In genomic region chr1:30783741-30784140, GRCm38 (mm10) we compare ENCODE assay signal across 22 mouse cellular contexts.
DNase-seq lines count a peak whose midpoint lies in the region; ATAC-seq and TF ChIP-seq lines count a peak whose summit lies in the region.
"Had no signal": no experiment of that assay in that cellular context is flagged by ENCODE, and none has a peak within 500 bp of the region (broad histone marks: within the 10 kb centered on the region; RNA-seq: fewer than 3 reads in every experiment).

No protein-coding gene starts in this region.

- 69% methylated on average over 6 of the region's 6 CpGs for WGBS in intestine, embryonic 14.5 days
- WGBS in intestine, postnatal 0 days, result 46% methylated on average over 6 of the region's 6 CpGs
- WGBS in liver, postnatal 0 days (ENCODE audit: insufficient replicate concordance), result 63% methylated on average over 6 of the region's 6 CpGs
- 53% methylated on average over 6 of the region's 6 CpGs for WGBS in intestine, embryonic 16.5 days

- TF ChIP-seq CTCF in intestine, postnatal 0 days (IDR thresholded peaks at IDR 0.05; ENCODE audit: low read depth), result no peak
- no peak for TF ChIP-seq CTCF in liver, postnatal 0 days (IDR thresholded peaks at IDR 0.05; ENCODE audit: low read depth)
- no peak for TF ChIP-seq CTCF in gastrocnemius, adult 2 months (IDR thresholded peaks at IDR 0.05)

- no peak for DNase-seq in intestine, embryonic 14.5 days (ENCODE audit: low spot score)
- no peak for DNase-seq in liver, postnatal 0 days
- no peak for DNase-seq in liver
- DNase-seq in gastrocnemius, adult 2 months, result no peak
- DNase-seq: adrenal gland, adult 2 months; adrenal gland, postnatal 10 days; adrenal gland, postnatal 25 days; cerebellum, adult 11 months; cerebellum, adult 18-20 months; cerebellum, adult 8-10 months; cerebellum, adult 9-11 months; cerebellum, postnatal 14 days; cerebellum, postnatal 36 days; embryo, embryonic 11 days had no signal

- H3K27me3 ChIP-seq in intestine, embryonic 14.5 days (replicated peaks; ENCODE audit: control insufficient read depth, insufficient read depth, low read length), result no peaks in the 10 kb centered on the region
- no peaks in the 10 kb centered on the region for H3K27me3 ChIP-seq in intestine, postnatal 0 days (replicated peaks; ENCODE audit: control insufficient read depth, insufficient read depth, low read length)
- H3K27me3 ChIP-seq in liver, postnatal 0 days (ENCODE audit: insufficient read depth, low read length), result no peaks in the 10 kb centered on the region
- H3K27me3 ChIP-seq in intestine, embryonic 16.5 days (replicated peaks; ENCODE audit: control insufficient read depth, insufficient read depth, low read length), result no peaks in the 10 kb centered on the region
- H3K27me3 ChIP-seq: embryonic facial prominence, embryonic 13.5 days; embryonic facial prominence, embryonic 15.5 days; forebrain, embryonic 12.5 days had no signal

- no peak overlapping the region for H3K27ac ChIP-seq in intestine, embryonic 14.5 days (ENCODE audit: low read depth)
- H3K27ac ChIP-seq in intestine, postnatal 0 days (ENCODE audit: low read depth, low read length), result no peak overlapping the region
- no peak overlapping the region for H3K27ac ChIP-seq in liver, postnatal 0 days (ENCODE audit: low read depth)
- H3K27ac ChIP-seq in intestine, embryonic 16.5 days (ENCODE audit: low read length), result no peak overlapping the region
- H3K27ac ChIP-seq in gastrocnemius, adult 2 months, result no peak overlapping the region
- H3K27ac ChIP-seq: embryonic facial prominence, embryonic 13.5 days; embryonic facial prominence, embryonic 15.5 days; forebrain, embryonic 10.5 days; forebrain, embryonic 12.5 days had no signal

- no peak overlapping the region for H3K4me3 ChIP-seq in intestine, embryonic 14.5 days (ENCODE audit: low read depth, low read length)
- H3K4me3 ChIP-seq in intestine, postnatal 0 days (ENCODE audit: low read depth, low read length), result no peak overlapping the region
- no peak overlapping the region for H3K4me3 ChIP-seq in liver, postnatal 0 days (ENCODE audit: low read depth, low read length)
- no peak overlapping the region for H3K4me3 ChIP-seq in intestine, embryonic 16.5 days (ENCODE audit: low read length)
- H3K4me3 ChIP-seq in gastrocnemius, adult 2 months, result no peak overlapping the region
- H3K4me3 ChIP-seq: embryonic facial prominence, embryonic 13.5 days; embryonic facial prominence, embryonic 15.5 days; erythroblast, embryonic 14.5 days; forebrain, embryonic 10.5 days; forebrain, embryonic 12.5 days had no signal

- H3K4me2 ChIP-seq in intestine, embryonic 14.5 days (ENCODE audit: low read length), result no peak overlapping the region
- H3K4me2 ChIP-seq in intestine, postnatal 0 days (replicated peaks; ENCODE audit: low read depth), result no peak overlapping the region
- H3K4me2 ChIP-seq in liver, postnatal 0 days (ENCODE audit: low read depth, low read length), result no peak overlapping the region
- no peak overlapping the region for H3K4me2 ChIP-seq in intestine, embryonic 16.5 days (ENCODE audit: low read depth, low read length)
- H3K4me2 ChIP-seq: embryonic facial prominence, embryonic 13.5 days; embryonic facial prominence, embryonic 15.5 days; forebrain, embryonic 12.5 days had no signal

- no peak overlapping the region for H3K9ac ChIP-seq in intestine, embryonic 14.5 days (ENCODE audit: low read length)
- no peak overlapping the region for H3K9ac ChIP-seq in intestine, postnatal 0 days (ENCODE audit: low read depth, low read length)
- H3K9ac ChIP-seq in liver, postnatal 0 days (replicated peaks), result no peak overlapping the region
- H3K9ac ChIP-seq in intestine, embryonic 16.5 days (ENCODE audit: low read depth, low read length), result no peak overlapping the region
- H3K9ac ChIP-seq: embryonic facial prominence, embryonic 13.5 days; embryonic facial prominence, embryonic 15.5 days; forebrain, embryonic 12.5 days had no signal

- H3K9me3 ChIP-seq in intestine, embryonic 14.5 days (ENCODE audit: control insufficient read depth, low read length), result no peaks in the 10 kb centered on the region
- H3K9me3 ChIP-seq in intestine, postnatal 0 days (ENCODE audit: control insufficient read depth), result no peaks in the 10 kb centered on the region
- no peaks in the 10 kb centered on the region for H3K9me3 ChIP-seq in liver, postnatal 0 days (ENCODE audit: low read length)
- H3K9me3 ChIP-seq in intestine, embryonic 16.5 days (ENCODE audit: control insufficient read depth, low read length), result no peaks in the 10 kb centered on the region
- H3K9me3 ChIP-seq: embryonic facial prominence, embryonic 13.5 days; embryonic facial prominence, embryonic 15.5 days; forebrain, embryonic 10.5 days; forebrain, embryonic 12.5 days had no signal

- no peak for TF ChIP-seq EP300 in liver, postnatal 0 days (IDR thresholded peaks at IDR 0.05; ENCODE audit: low read depth)

- no peaks in the 10 kb centered on the region for H3K4me1 ChIP-seq in intestine, embryonic 14.5 days (replicated peaks; ENCODE audit: control insufficient read depth, insufficient read depth, low read length)
- H3K4me1 ChIP-seq in intestine, postnatal 0 days (replicated peaks; ENCODE audit: control insufficient read depth, insufficient read depth, low read length), result no peaks in the 10 kb centered on the region
- H3K4me1 ChIP-seq in liver, postnatal 0 days (ENCODE audit: insufficient read depth), result no peaks in the 10 kb centered on the region
- no peaks in the 10 kb centered on the region for H3K4me1 ChIP-seq in intestine, embryonic 16.5 days (ENCODE audit: control insufficient read depth, insufficient read depth, low read length)
- H3K4me1 ChIP-seq: embryonic facial prominence, embryonic 13.5 days; embryonic facial prominence, embryonic 15.5 days; forebrain, embryonic 10.5 days; forebrain, embryonic 12.5 days had no signal

- no peaks in the 10 kb centered on the region for H3K36me3 ChIP-seq in intestine, embryonic 14.5 days (ENCODE audit: control insufficient read depth, insufficient read depth, low read length)
- H3K36me3 ChIP-seq in intestine, postnatal 0 days (ENCODE audit: control insufficient read depth, insufficient read depth), result no peaks in the 10 kb centered on the region
- H3K36me3 ChIP-seq in liver, postnatal 0 days (replicated peaks; ENCODE audit: insufficient read depth, low read length), result no peaks in the 10 kb centered on the region
- no peaks in the 10 kb centered on the region for H3K36me3 ChIP-seq in intestine, embryonic 16.5 days (ENCODE audit: control insufficient read depth, insufficient read depth, low read length)
- H3K36me3 ChIP-seq: embryonic facial prominence, embryonic 13.5 days; embryonic facial prominence, embryonic 15.5 days; forebrain, embryonic 10.5 days; forebrain, embryonic 12.5 days had no signal

- intact Hi-C loops in gastrocnemius, adult 2 months (cut with DNase I), result loop anchor here (5.0 to 10.0 kb wide), 2 partner anchors 89 to 151 kb away; partner anchors contain the start of gene Phf3

- ATAC-seq in intestine, embryonic 14.5 days (replicated peaks; ENCODE audit: low FRiP score, low TSS enrichment, low read depth), result 0 out of 2 replicates have a peak, but pooled peaks have one; percentile 32
- no peak for ATAC-seq in intestine, postnatal 0 days
- ATAC-seq in liver, postnatal 0 days, result peak; percentile 38; the same call in 1 of the 2 replicates
- ATAC-seq in intestine, embryonic 16.5 days, result peak; percentile 76
- ATAC-seq: forebrain, embryonic 14.5 days had no signal
